Mouse (Mus musculus) hindbrain, embryonic 10.5 days (tissue): Measurements from ENCODE around the gene Nepro. TPM values are rescaled to one million over a fixed set of nuclear protein-coding genes. Genes with fewer than 3 reads are reported as not detected.

Experiments used
- DNase-seq: peaks from one replicate; pipeline ENCODE4 v3.0.0-alpha.2; 2017; ENCODE audit warnings: low spot score
- H3K27ac ChIP-seq: fragments of 300-500 bp; sonication (generic); 2 replicates; pipeline ENCODE4 v1.5.1; 2016; ENCODE audit warnings: mild to moderate bottlenecking, moderate library complexity
- H3K27me3 ChIP-seq: fragments of 300-500 bp; sonication (generic); 2 replicates; pipeline ENCODE4 v1.6.1; 2016; ENCODE audit warnings: mild to moderate bottlenecking; ENCODE audit not compliant: poor library complexity, insufficient read depth, severe bottlenecking
- H3K36me3 ChIP-seq: fragments of 300-500 bp; sonication (generic); 2 replicates; pipeline ENCODE4 v1.6.1; 2016; ENCODE audit warnings: mild to moderate bottlenecking, moderate library complexity
- H3K4me1 ChIP-seq: fragments of 300-500 bp; sonication (generic); replicated peaks from 2 replicates; pipeline ENCODE4 v1.6.1; 2016; ENCODE audit warnings: mild to moderate bottlenecking
- H3K4me3 ChIP-seq: fragments of 300-500 bp; sonication (generic); 2 replicates; pipeline ENCODE4 v1.5.1; 2016; ENCODE audit warnings: mild to moderate bottlenecking, moderate library complexity
- H3K9me3 ChIP-seq: fragments of 300-500 bp; sonication (generic); 2 replicates; pipeline ENCODE4 v1.6.1; 2016; ENCODE audit warnings: mild to moderate bottlenecking, moderate library complexity
- WGBS: fragments of 180-500 bp; shearing (Covaris S2); methylation state at CpG from one replicate; pipeline ENCODE4 v1.1.7; 2016; 5-methylcytosine and 5-hydroxymethylcytosine counted together
- polyA plus RNA-seq: library from polyadenylated mRNA; unstranded; fragments of >200 nt; fragmentation: Nextera tagmentation; extraction: Ambion mirVana; gene quantifications from 2 replicates; pipeline ENCODE4 v1.2.1, GENCODE M21; 2016

Gene Nepro
- polyA plus RNA-seq = 8.8 and 14.9 TPM in 2 replicates

DNA sequence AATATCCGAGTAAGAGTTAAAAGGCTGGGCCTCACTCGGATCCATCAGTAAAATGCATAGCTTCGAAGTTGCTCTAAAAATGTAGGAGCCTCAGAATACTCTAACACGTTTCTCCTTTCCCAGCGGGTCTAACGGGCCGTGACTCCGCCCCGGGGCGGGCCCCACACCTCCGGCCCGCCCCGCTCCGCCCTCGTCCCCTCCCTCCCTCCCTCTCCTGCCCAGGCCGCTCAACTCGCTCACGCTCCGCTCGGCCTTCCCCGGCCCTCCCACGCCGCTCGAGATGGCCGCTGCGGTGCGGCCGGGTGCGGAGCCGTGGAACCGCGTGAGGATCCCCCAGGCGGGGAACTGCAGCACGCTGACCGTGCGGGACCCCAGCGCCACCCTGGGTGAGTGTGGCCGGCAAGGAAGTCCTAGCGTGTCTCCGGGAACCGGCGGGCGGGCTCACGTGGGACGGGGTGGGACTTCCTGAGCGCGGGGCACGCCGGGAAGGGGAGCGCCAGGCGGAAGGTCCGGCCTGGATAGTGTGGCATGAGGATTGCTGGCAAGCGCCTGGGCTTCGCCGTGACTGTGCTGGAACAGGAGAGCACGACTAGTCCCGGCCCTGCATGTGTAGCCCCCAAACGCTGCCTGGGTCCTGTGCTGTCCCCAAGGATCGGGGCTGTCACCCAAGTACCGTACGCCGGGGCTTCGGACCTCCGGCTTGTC is at the start of gene Nepro:
TSS of gene Nepro (plus strand) at position 219 of the 705 bp plus-strand sequence.
- H3K27me3 ChIP-seq = no peaks in the 10 kb centered on the region
- H3K4me3 ChIP-seq = peak within 1 kb of the TSS; percentile 87
- no peaks in the 10 kb centered on the region for H3K9me3 ChIP-seq
- H3K4me1 ChIP-seq = peaks cover 25% of the 10 kb centered on the region
- H3K27ac ChIP-seq = peak within 1 kb of the TSS; percentile 98
- H3K36me3 ChIP-seq = peaks cover 37% of the 10 kb centered on the region
- peak; percentile 96 for DNase-seq
- WGBS = under 1% methylated on average over 64 of the region's 64 CpGs

- H3K4me1 ChIP-seq = peaks cover 73% of the 10 kb centered on the region
- peak overlapping the region; percentile 72 for H3K27ac ChIP-seq
- 97% methylated on average over 2 of the region's 2 CpGs for WGBS
Measured at GRCm38 (mm10) chr16:44676357-44676756, 47.7 kb upstream of the Nepro start.

GRCm38 (mm10) chr16:44679082-44679481 is 45.0 kb upstream of the Nepro start:
- Histone ChIP-seq H3K27me3 (no peaks in the 10 kb centered on the region), H3K4me3 (peak overlapping the region; percentile 23), H3K27ac (peak overlapping the region; percentile 89), H3K4me1 (peaks cover 48% of the 10 kb centered on the region), H3K36me3 (0 out of 2 replicates have a peak, but pooled peaks cover 6% of the 10 kb centered on the region), H3K9me3 (peaks cover 11% of the 10 kb centered on the region)
- DNase-seq = no peak
- 29% methylated on average over 8 of the region's 8 CpGs for WGBS

More at GRCm38 (mm10) chr16:44676357-44676756, 47.7 kb upstream of the Nepro start:
- DNase-seq = no peak
- Histone ChIP-seq H3K27me3 (peaks cover 8% of the 10 kb centered on the region; the same call in 1 of the 2 replicates), H3K4me3 (no peak overlapping the region), H3K9me3 (no peaks in the 10 kb centered on the region), H3K36me3 (no peaks in the 10 kb centered on the region)

- Histone ChIP-seq H3K4me3 (peak overlapping the region; percentile 23), H3K9me3 (peaks cover 11% of the 10 kb centered on the region), H3K27ac (peak overlapping the region; percentile 89), H3K36me3 (0 out of 2 replicates have a peak, but pooled peaks cover 6% of the 10 kb centered on the region), H3K27me3 (no peaks in the 10 kb centered on the region), H3K4me1 (peaks cover 49% of the 10 kb centered on the region)
- DNase-seq = peak; percentile 76
- 17% methylated on average over 8 of the region's 8 CpGs for WGBS
Measured at GRCm38 (mm10) chr16:44679503-44679971, 44.6 kb upstream of the Nepro start.

GRCm38 (mm10) chr16:44680756-44681498 is 43.2 kb upstream of the Nepro start:
- no peak for DNase-seq
- Histone ChIP-seq H3K9me3 (peaks cover 11% of the 10 kb centered on the region), H3K4me1 (peaks cover 59% of the 10 kb centered on the region), H3K27me3 (no peaks in the 10 kb centered on the region), H3K4me3 (no peak overlapping the region), H3K36me3 (0 out of 2 replicates have a peak, but pooled peaks cover 6% of the 10 kb centered on the region), H3K27ac (peak overlapping the region; percentile 89)
- WGBS = 75% methylated on average over 9 of the region's 9 CpGs

DNA sequence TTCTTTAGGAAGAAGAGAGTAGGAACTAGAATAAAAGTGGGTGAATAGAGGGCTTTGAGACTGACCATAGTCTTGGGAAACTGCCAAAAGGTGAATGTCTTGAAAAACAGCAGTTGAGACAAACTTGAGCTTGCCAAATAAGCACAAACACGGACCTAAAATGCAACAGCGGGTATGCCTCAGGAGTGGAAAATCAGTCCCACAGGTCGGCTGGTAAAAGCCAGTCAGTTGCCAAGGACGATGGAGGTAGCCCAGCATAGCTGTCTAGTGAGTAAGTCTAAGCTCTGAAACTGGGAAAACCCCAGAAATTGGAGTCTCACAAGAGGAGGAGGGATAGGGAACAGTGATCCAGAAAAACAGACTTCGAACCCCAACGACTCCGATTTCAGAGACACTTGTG is 39.5 kb upstream of the Nepro start:
- no peaks in the 10 kb centered on the region for H3K27me3 ChIP-seq
- peaks cover 72% of the 10 kb centered on the region for H3K4me1 ChIP-seq
- peak overlapping the region; percentile 88 for H3K27ac ChIP-seq
- DNase-seq = no peak
- 85% methylated on average over 7 of the region's 7 CpGs for WGBS
- peaks cover 11% of the 10 kb centered on the region for H3K9me3 ChIP-seq
- 0 out of 2 replicates have a peak, but pooled peaks cover 6% of the 10 kb centered on the region for H3K36me3 ChIP-seq
- H3K4me3 ChIP-seq = no peak overlapping the region

DNA sequence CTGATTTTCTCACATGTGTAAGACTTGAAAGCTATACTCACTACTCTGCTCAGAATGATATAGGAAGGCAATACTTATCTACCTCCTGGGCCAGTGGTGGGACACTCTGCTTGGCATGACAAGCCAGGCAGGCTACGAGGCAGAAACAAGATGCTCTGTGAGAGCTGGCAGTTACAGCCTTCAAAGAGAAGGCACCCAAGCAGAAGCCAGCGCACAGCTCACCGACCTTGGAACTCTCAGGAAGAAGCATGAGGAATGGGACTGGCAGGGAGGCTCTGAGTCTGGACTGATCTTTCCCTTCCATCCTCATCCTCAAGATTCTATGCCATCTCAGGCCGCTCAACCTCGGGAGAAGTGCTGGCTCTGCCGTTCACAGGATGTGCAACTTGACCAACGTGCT is 38.7 kb upstream of the Nepro start:
- no peaks in the 10 kb centered on the region for H3K27me3 ChIP-seq
- H3K4me3 ChIP-seq = no peak overlapping the region
- peaks cover 68% of the 10 kb centered on the region for H3K4me1 ChIP-seq
- no peak for DNase-seq
- WGBS = 84% methylated on average over 7 of the region's 7 CpGs
- H3K36me3 ChIP-seq = 0 out of 2 replicates have a peak, but pooled peaks cover 6% of the 10 kb centered on the region
- H3K27ac ChIP-seq = peak overlapping the region; percentile 88
- peaks cover 11% of the 10 kb centered on the region for H3K9me3 ChIP-seq

- peak; percentile 82 for DNase-seq
- WGBS = 30% methylated on average over 20 of the region's 20 CpGs
- H3K27ac ChIP-seq = peak overlapping the region; percentile 88
- H3K9me3 ChIP-seq = peaks cover 5% of the 10 kb centered on the region
- H3K4me1 ChIP-seq = peaks cover 67% of the 10 kb centered on the region
- 0 out of 2 replicates have a peak, but pooled peaks cover 2% of the 10 kb centered on the region for H3K36me3 ChIP-seq
- peak overlapping the region; percentile 40 for H3K4me3 ChIP-seq
- no peaks in the 10 kb centered on the region for H3K27me3 ChIP-seq
Measured at GRCm38 (mm10) chr16:44686991-44687718, 36.9 kb upstream of the Nepro start.

GRCm38 (mm10) chr16:44687719-44688420 is 36.2 kb upstream of the Nepro start:
- H3K36me3 ChIP-seq = no peaks in the 10 kb centered on the region
- DNase-seq = peak; percentile 53
- H3K4me3 ChIP-seq = peak overlapping the region; percentile 40
- WGBS = 2% methylated on average over 18 of the region's 18 CpGs
- peak overlapping the region; percentile 88 for H3K27ac ChIP-seq
- H3K27me3 ChIP-seq = no peaks in the 10 kb centered on the region
- H3K4me1 ChIP-seq = peaks cover 67% of the 10 kb centered on the region
- no peaks in the 10 kb centered on the region for H3K9me3 ChIP-seq

DNA sequence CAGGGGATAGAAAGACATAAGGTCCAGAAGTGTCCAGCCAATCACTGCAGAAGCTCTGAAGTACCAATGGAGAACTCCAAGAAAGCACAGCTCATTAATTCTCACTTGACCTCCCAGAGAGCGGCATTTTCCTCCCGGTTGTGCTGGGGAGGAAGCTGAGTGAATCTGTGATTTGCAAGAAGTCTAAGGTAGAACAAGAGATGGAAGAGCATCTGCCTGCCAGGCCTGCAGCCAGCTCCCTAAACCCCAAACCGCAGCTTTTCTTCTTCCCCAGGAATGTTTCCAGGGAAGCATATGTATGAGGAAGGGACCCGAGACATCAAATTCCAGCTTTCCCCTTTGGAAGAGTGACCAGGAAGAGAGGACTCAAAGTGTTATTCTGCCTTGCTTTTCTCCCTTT is 35.6 kb upstream of the Nepro start:
- H3K9me3 ChIP-seq = no peaks in the 10 kb centered on the region
- peak overlapping the region; percentile 88 for H3K27ac ChIP-seq
- peak; percentile 62 for DNase-seq
- peaks cover 67% of the 10 kb centered on the region for H3K4me1 ChIP-seq
- peak overlapping the region; percentile 40 for H3K4me3 ChIP-seq
- no peaks in the 10 kb centered on the region for H3K27me3 ChIP-seq
- WGBS = 1% methylated on average over 4 of the region's 4 CpGs
- no peaks in the 10 kb centered on the region for H3K36me3 ChIP-seq

DNA sequence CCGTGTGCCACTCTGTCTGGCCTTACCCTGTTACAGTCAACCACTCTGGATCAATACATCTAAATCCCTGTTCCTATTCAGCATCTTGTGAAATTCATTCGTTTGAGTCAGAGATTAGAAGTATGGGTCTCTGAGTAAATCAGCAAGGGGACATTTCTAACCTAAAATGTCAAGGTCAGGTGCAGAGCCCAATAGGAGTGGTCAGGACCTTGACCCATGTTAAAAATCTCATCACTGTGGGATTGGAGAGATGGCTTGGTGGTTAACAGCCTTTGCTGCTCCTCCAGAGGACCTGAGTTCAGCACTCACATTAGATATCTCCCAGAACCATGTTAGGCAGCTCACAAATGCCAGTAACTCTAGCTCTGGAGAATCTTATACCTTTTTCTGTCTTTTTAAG is 33.6 kb upstream of the Nepro start:
- Histone ChIP-seq H3K27ac (peak overlapping the region; percentile 9; the same call in 1 of the 2 replicates), H3K4me3 (no peak overlapping the region), H3K4me1 (peaks cover 51% of the 10 kb centered on the region), H3K36me3 (no peaks in the 10 kb centered on the region), H3K27me3 (no peaks in the 10 kb centered on the region), H3K9me3 (no peaks in the 10 kb centered on the region)
- WGBS = 84% methylated on average over 2 of the region's 2 CpGs
- DNase-seq = no peak

DNA sequence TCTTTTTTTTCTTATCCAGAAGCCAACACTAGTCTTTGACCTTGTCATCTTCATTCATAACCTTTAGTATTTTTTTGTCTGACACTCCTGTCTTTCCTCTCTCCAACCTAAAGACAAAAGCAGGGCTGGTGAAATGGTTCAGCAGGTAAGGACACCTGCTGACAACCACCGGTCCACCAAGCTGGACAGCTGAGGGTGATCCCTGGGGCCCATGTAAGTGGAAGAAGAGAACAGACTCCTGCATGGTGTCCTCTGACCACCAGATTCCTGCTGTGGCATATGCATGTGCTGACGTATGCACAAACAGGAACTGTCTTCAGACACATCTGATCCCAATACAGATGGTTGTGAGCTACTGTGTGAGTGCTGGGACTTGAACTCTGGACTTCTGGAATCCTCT is 33.0 kb upstream of the Nepro start:
- H3K9me3 ChIP-seq = no peaks in the 10 kb centered on the region
- peaks cover 49% of the 10 kb centered on the region for H3K4me1 ChIP-seq
- H3K36me3 ChIP-seq = no peaks in the 10 kb centered on the region
- no peak overlapping the region for H3K4me3 ChIP-seq
- H3K27ac ChIP-seq = peak overlapping the region; percentile 31; the same call in 1 of the 2 replicates
- DNase-seq = no peak
- WGBS = 68% methylated on average over 2 of the region's 2 CpGs
- no peaks in the 10 kb centered on the region for H3K27me3 ChIP-seq
